Mouse (Mus musculus): ENCODE measurements around the gene Cd81. TPM values are rescaled to one million over a fixed set of nuclear protein-coding genes. Genes with fewer than 3 reads are reported as not detected.

Cd81 gene
- 493 and 522 TPM in 2 replicates for polyA plus RNA-seq (2015; fragmentation: Nextera tagmentation; extraction: Ambion mirVana)

GRCm38 (mm10) chr7:143052626-143053007 is at the start of gene Cd81:
TSS of gene Cd81 (plus strand) at chr7:143052739.
- 0% methylated on average over 37 of the region's 37 CpGs for WGBS
- Histone ChIP-seq H3K4me3 (replicated peaks) (peak within 1 kb of the TSS; percentile 87), H3K27ac (replicated peaks) (peak within 1 kb of the TSS; percentile 88), H3K27me3 (replicated peaks) (no peaks in the 10 kb centered on the region), H3K4me2 (peak within 1 kb of the TSS; percentile 70), H3K4me1 (peaks cover 51% of the 10 kb centered on the region), H3K9ac (replicated peaks) (peak within 1 kb of the TSS; percentile 93), H3K9me3 (replicated peaks) (no peaks in the 10 kb centered on the region), H3K36me3 (no peaks in the 10 kb centered on the region)
- peak; percentile 82 for ATAC-seq (ENCODE audit: low FRiP score)

GRCm38 (mm10) chr7:143004727-143005343 is 47.7 kb upstream of the Cd81 start, which contains the start of gene Tspan32:
TSS of gene Tspan32 (plus strand) at chr7:143005046.
- 81% methylated on average over 4 of the region's 4 CpGs for WGBS
- ATAC-seq (ENCODE audit: low FRiP score): no peak
- Histone ChIP-seq H3K4me3 (replicated peaks) (no peak within 1 kb of the TSS), H3K36me3 (no peaks in the 10 kb centered on the region), H3K9ac (replicated peaks) (no peak within 1 kb of the TSS), H3K4me1 (peaks cover 22% of the 10 kb centered on the region), H3K27me3 (replicated peaks) (no peaks in the 10 kb centered on the region), H3K27ac (replicated peaks) (no peak within 1 kb of the TSS), H3K9me3 (replicated peaks) (no peaks in the 10 kb centered on the region), H3K4me2 (no peak within 1 kb of the TSS)

- no peak overlapping the region for H3K27ac ChIP-seq (replicated peaks)
- no peak overlapping the region for H3K4me3 ChIP-seq (replicated peaks)
- peaks cover 27% of the 10 kb centered on the region for H3K4me1 ChIP-seq
- no peaks in the 10 kb centered on the region for H3K9me3 ChIP-seq (replicated peaks)
- no peaks in the 10 kb centered on the region for H3K27me3 ChIP-seq (replicated peaks)
- ATAC-seq (ENCODE audit: low FRiP score): no peak
- no peaks in the 10 kb centered on the region for H3K36me3 ChIP-seq
- no peak overlapping the region for H3K4me2 ChIP-seq
- no peak overlapping the region for H3K9ac ChIP-seq (replicated peaks)
- 84% methylated on average over 6 of the region's 6 CpGs for WGBS
These were observed 47.0 kb upstream of the Cd81 start for GRCm38 (mm10) chr7:143005344-143006096.

- ATAC-seq (ENCODE audit: low FRiP score): no peak
- Histone ChIP-seq H3K4me2 (no peak overlapping the region), H3K27me3 (replicated peaks) (no peaks in the 10 kb centered on the region), H3K9ac (replicated peaks) (no peak overlapping the region), H3K36me3 (no peaks in the 10 kb centered on the region), H3K9me3 (replicated peaks) (no peaks in the 10 kb centered on the region), H3K4me3 (replicated peaks) (no peak overlapping the region), H3K27ac (replicated peaks) (no peak overlapping the region), H3K4me1 (peaks cover 27% of the 10 kb centered on the region)
- 89% methylated on average over 2 of the region's 2 CpGs for WGBS
These were observed 46.3 kb upstream of the Cd81 start for GRCm38 (mm10) chr7:143006097-143006755.

- H3K4me3 ChIP-seq (replicated peaks): no peak overlapping the region
- 88% methylated on average over 8 of the region's 8 CpGs for WGBS
- H3K36me3 ChIP-seq: no peaks in the 10 kb centered on the region
- no peak overlapping the region for H3K9ac ChIP-seq (replicated peaks)
- peak overlapping the region; percentile 82 for H3K27ac ChIP-seq (replicated peaks)
- no peak for ATAC-seq (ENCODE audit: low FRiP score)
- no peaks in the 10 kb centered on the region for H3K9me3 ChIP-seq (replicated peaks)
- H3K4me2 ChIP-seq: no peak overlapping the region; the same call in 1 of the 2 replicates
- peaks cover 31% of the 10 kb centered on the region for H3K4me1 ChIP-seq
- no peaks in the 10 kb centered on the region for H3K27me3 ChIP-seq (replicated peaks)
These were observed 45.6 kb upstream of the Cd81 start for GRCm38 (mm10) chr7:143006756-143007598.

- Histone ChIP-seq H3K4me2 (peak overlapping the region; percentile 19), H3K36me3 (no peaks in the 10 kb centered on the region), H3K27me3 (replicated peaks) (no peaks in the 10 kb centered on the region), H3K9ac (replicated peaks) (no peak overlapping the region), H3K4me3 (replicated peaks) (no peak overlapping the region), H3K27ac (replicated peaks) (peak overlapping the region; percentile 82), H3K4me1 (peaks cover 38% of the 10 kb centered on the region), H3K9me3 (replicated peaks) (no peaks in the 10 kb centered on the region)
- ATAC-seq (ENCODE audit: low FRiP score): peak; percentile 75
- 32% methylated on average over 17 of the region's 17 CpGs for WGBS
These were observed 44.8 kb upstream of the Cd81 start for GRCm38 (mm10) chr7:143007599-143008369.

- 51% methylated on average over 8 of the region's 8 CpGs for WGBS
- peak; percentile 21 for ATAC-seq (ENCODE audit: low FRiP score)
- H3K4me1 ChIP-seq: peaks cover 43% of the 10 kb centered on the region
- peak overlapping the region; percentile 19 for H3K4me2 ChIP-seq
- no peaks in the 10 kb centered on the region for H3K36me3 ChIP-seq
- H3K27ac ChIP-seq (replicated peaks): peak overlapping the region; percentile 82
- H3K27me3 ChIP-seq (replicated peaks): no peaks in the 10 kb centered on the region
- H3K9ac ChIP-seq (replicated peaks): no peak overlapping the region
- H3K9me3 ChIP-seq (replicated peaks): no peaks in the 10 kb centered on the region
- no peak overlapping the region for H3K4me3 ChIP-seq (replicated peaks)
These were observed 44.1 kb upstream of the Cd81 start for GRCm38 (mm10) chr7:143008370-143008926.

GRCm38 (mm10) chr7:143008996-143009665 is 43.4 kb upstream of the Cd81 start:
- Histone ChIP-seq H3K27me3 (replicated peaks) (no peaks in the 10 kb centered on the region), H3K27ac (replicated peaks) (peak overlapping the region; percentile 82), H3K4me3 (replicated peaks) (no peak overlapping the region), H3K9me3 (replicated peaks) (no peaks in the 10 kb centered on the region), H3K9ac (replicated peaks) (no peak overlapping the region), H3K36me3 (no peaks in the 10 kb centered on the region), H3K4me2 (peak overlapping the region; percentile 7; the same call in 1 of the 2 replicates), H3K4me1 (peaks cover 48% of the 10 kb centered on the region)
- WGBS: 47% methylated on average over 3 of the region's 4 CpGs
- ATAC-seq (ENCODE audit: low FRiP score): peak; percentile 48; the same call in 1 of the 2 replicates

- no peak for ATAC-seq (ENCODE audit: low FRiP score)
- Histone ChIP-seq H3K36me3 (no peaks in the 10 kb centered on the region), H3K4me2 (no peak overlapping the region), H3K9me3 (replicated peaks) (no peaks in the 10 kb centered on the region), H3K4me1 (peaks cover 48% of the 10 kb centered on the region), H3K27ac (replicated peaks) (peak overlapping the region; percentile 82), H3K27me3 (replicated peaks) (no peaks in the 10 kb centered on the region), H3K4me3 (replicated peaks) (no peak overlapping the region), H3K9ac (replicated peaks) (no peak overlapping the region)
- 84% methylated on average over 4 of the region's 4 CpGs for WGBS
These were observed 42.5 kb upstream of the Cd81 start for GRCm38 (mm10) chr7:143009996-143010395.

GRCm38 (mm10) chr7:143011226-143011625 is 41.3 kb upstream of the Cd81 start:
- Histone ChIP-seq H3K9me3 (replicated peaks) (no peaks in the 10 kb centered on the region), H3K4me2 (no peak overlapping the region), H3K9ac (replicated peaks) (no peak overlapping the region), H3K27me3 (replicated peaks) (no peaks in the 10 kb centered on the region), H3K27ac (replicated peaks) (no peak overlapping the region), H3K36me3 (no peaks in the 10 kb centered on the region), H3K4me3 (replicated peaks) (no peak overlapping the region), H3K4me1 (peaks cover 57% of the 10 kb centered on the region)
- ATAC-seq (ENCODE audit: low FRiP score): no peak
- WGBS: 81% methylated on average over 1 of the region's 1 CpGs

Data from neural tube, embryonic 15.5 days (tissue).